Mouse (Mus musculus) cortical plate, adult 2 months (tissue): ENCODE results near the gene Mcm9.

ENCODE experiments used
- CTCF ChIP-seq: fragments of 200-500 bp; IDR thresholded peaks from 2 replicates; pipeline ENCODE4 v1.5.1; 2011; ENCODE audit warnings: mild to moderate bottlenecking, control low read depth, low read length; ENCODE audit not compliant: insufficient read depth; ENCODE audit errors: extremely low read depth
- POLR2A ChIP-seq: fragments of 200-500 bp; IDR thresholded peaks from 2 replicates; pipeline ENCODE4 v1.6.1; 2011; ENCODE audit warnings: mild to moderate bottlenecking, low read length, control low read depth; ENCODE audit not compliant: insufficient read depth; ENCODE audit errors: extremely low read depth

- TF ChIP-seq POLR2A (no peak), CTCF (peak; percentile 27; the same call in 1 of the 2 replicates)
Measured at GRCm38 (mm10) chr10:53512491-53512890, 117.7 kb downstream of the Mcm9 start.
